Mouse (Mus musculus): ENCODE data around the gene Egflam.

DNA sequence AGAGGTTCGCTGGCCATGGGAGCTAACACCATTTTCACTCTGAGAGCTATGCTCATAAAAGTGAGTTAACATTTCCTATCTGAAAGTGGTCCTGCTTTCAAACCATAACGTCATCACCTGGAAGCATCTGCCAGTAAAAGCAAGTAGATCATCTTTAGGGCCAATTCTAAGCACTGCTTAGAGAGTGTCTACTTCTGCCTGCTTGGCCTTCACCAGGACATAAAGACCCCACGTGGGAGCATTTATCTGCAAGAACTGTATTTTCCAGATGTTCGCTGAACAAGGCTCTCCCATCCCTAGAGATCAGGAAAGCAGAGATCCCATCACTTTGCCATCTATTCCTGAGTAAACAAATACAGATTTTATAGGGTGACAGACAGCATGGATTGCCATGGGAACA is 108.2 kb downstream of the Egflam start:
- TF ChIP-seq CTCF (IDR thresholded peaks at IDR 0.05; ENCODE audit: control insufficient read depth, insufficient read depth, insufficient replicate concordance, low read depth, low read length) (no peak), POLR2A (IDR thresholded peaks at IDR 0.05; ENCODE audit: control insufficient read depth, low read depth, low read length) (no peak)

Data from testis, adult 2 months (tissue).